Mouse (Mus musculus): ENCODE measurements around the gene Lztr1.

DNA sequence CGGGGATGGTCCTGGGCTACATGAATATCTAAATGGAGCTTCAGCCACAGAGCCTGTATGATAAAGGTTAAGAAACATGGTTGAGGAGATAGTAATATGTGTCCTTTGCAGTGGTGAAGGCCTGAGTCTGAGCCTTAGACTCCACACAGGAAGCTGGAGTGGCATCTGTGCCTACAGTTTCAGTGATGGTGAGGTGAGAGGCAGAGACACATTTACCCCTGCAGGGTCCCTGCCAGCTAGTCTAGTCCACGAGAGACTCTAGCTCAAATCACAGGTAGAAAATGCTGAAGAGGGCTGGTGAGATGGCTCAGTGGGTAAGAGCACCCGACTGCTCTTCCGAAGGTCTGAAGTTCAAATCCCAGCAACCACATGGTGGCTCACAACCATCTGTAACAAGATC lies 33.2 kb upstream of the Lztr1 start:
- no peak for TF ChIP-seq POLR2A (IDR thresholded peaks at IDR 0.05; ENCODE audit: low read depth, low read length)
- no peak for TF ChIP-seq CTCF (conservative IDR thresholded peaks at IDR 0.05; ENCODE audit: insufficient read depth, insufficient read length, low read depth, low read length)
